Mouse (Mus musculus) cortical plate, adult 2 months (tissue): ENCODE measurements at regions not wholly inside any gene's neighbourhood (a gene's known extent, or its start where the extent isn't known, plus 50 kb on each side); places are given as distances from the start of the nearest gene placed in this dataset.

Source experiments
- CTCF ChIP-seq: fragments of 200-500 bp; IDR thresholded peaks from 2 replicates; pipeline ENCODE4 v1.5.1; 2011; ENCODE audit warnings: mild to moderate bottlenecking, control low read depth, low read length; ENCODE audit not compliant: insufficient read depth; ENCODE audit errors: extremely low read depth
- POLR2A ChIP-seq: fragments of 200-500 bp; IDR thresholded peaks from 2 replicates; pipeline ENCODE4 v1.6.1; 2011; ENCODE audit warnings: mild to moderate bottlenecking, low read length, control low read depth; ENCODE audit not compliant: insufficient read depth; ENCODE audit errors: extremely low read depth

DNA sequence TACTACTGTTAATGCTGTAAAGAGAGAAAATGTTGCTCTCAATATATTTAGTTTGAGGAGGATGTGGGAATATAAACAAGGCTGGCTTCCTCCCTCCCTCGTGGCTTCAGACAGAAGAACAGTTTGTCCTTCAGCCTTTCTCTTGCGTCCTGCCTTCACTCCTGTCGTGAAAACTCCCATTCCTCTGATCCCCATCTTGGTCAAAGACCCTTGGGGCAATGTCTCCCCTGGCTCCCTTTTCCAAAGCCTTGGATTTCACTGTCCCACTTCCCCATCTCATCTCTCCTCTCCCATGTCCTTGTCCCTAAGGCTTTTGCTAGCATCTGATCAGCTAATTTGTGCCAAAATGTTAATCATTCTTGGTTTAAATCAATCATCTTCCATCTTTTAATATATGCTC is 286.6 kb upstream of the Rora start:
- TF ChIP-seq POLR2A (no peak), CTCF (no peak)
